Mouse (Mus musculus) hindbrain, embryonic 13.5 days (tissue): ENCODE data around the gene Dlgap1. TPM values are rescaled to one million over a fixed set of nuclear protein-coding genes. Genes with fewer than 3 reads are reported as not detected.
A peak's percentile ranks its signal among the peaks of the same experiment; 100 is the strongest.

Source experiments
- ATAC-seq: fragments of 200-750 bp; cut with Nextera tagmentation; 2 replicates; pipeline ENCODE4 v1.8.0; 2017; ENCODE audit warnings: moderate TSS enrichment; ENCODE audit not compliant: low FRiP score
- H3K27ac ChIP-seq: fragments of 300-500 bp; sonication (generic); 2 replicates; pipeline ENCODE4 v1.5.1; 2015; ENCODE audit warnings: inconsistent platforms, mild to moderate bottlenecking, moderate library complexity
- H3K27me3 ChIP-seq: fragments of 300-500 bp; sonication (generic); 2 replicates; pipeline ENCODE4 v1.6.1; 2015; ENCODE audit warnings: mild to moderate bottlenecking, inconsistent platforms
- H3K36me3 ChIP-seq: fragments of 300-500 bp; sonication (generic); 2 replicates; pipeline ENCODE4 v1.6.1; 2015; ENCODE audit warnings: mild to moderate bottlenecking, inconsistent platforms
- H3K4me1 ChIP-seq: fragments of 300-500 bp; sonication (generic); replicated peaks from 2 replicates; pipeline ENCODE4 v1.6.1; 2015; ENCODE audit warnings: inconsistent platforms
- H3K4me2 ChIP-seq: fragments of 300-500 bp; sonication (generic); 2 replicates; pipeline ENCODE4 v1.6.1; 2015; ENCODE audit warnings: inconsistent platforms, mild to moderate bottlenecking, moderate library complexity
- H3K4me3 ChIP-seq: fragments of 300-500 bp; sonication (generic); 2 replicates; pipeline ENCODE4 v1.5.1; 2015; ENCODE audit warnings: mild to moderate bottlenecking, inconsistent platforms
- H3K9ac ChIP-seq: fragments of 300-500 bp; sonication (generic); 2 replicates; pipeline ENCODE4 v1.6.1; 2015; ENCODE audit warnings: mild to moderate bottlenecking, inconsistent platforms
- H3K9me3 ChIP-seq: fragments of 300-500 bp; sonication (generic); 2 replicates; pipeline ENCODE4 v1.6.1; 2016; ENCODE audit warnings: inconsistent platforms
- WGBS: fragments of 180-500 bp; shearing (Covaris S2); methylation state at CpG from one replicate; pipeline ENCODE4 v1.1.7; 2015; 5-methylcytosine and 5-hydroxymethylcytosine counted together
- polyA plus RNA-seq: library from polyadenylated mRNA; unstranded; fragments of >200 nt; fragmentation: Nextera tagmentation; extraction: Ambion mirVana; gene quantifications from 2 replicates; pipeline ENCODE4 v1.2.1, GENCODE M21; 2015

The Dlgap1 gene
- polyA plus RNA-seq, 1 experiment from 2014 or later: 15.7 TPM

GRCm38 (mm10) chr17:70737424-70737823, 768.6 kb downstream of the Dlgap1 start:
- peak; percentile 53; the same call in 1 of the 2 replicates for ATAC-seq
- H3K27ac ChIP-seq: no peak overlapping the region
- H3K4me2 ChIP-seq: peak overlapping the region; percentile 53
- no peaks in the 10 kb centered on the region for H3K36me3 ChIP-seq
- WGBS: 6% methylated on average over 6 of the region's 6 CpGs
- no peak overlapping the region for H3K4me3 ChIP-seq
- peaks cover 17% of the 10 kb centered on the region for H3K4me1 ChIP-seq
- 0 out of 2 replicates have a peak overlapping the region, but pooled peaks have one; percentile 19 for H3K9ac ChIP-seq
- no peaks in the 10 kb centered on the region for H3K9me3 ChIP-seq
- no peaks in the 10 kb centered on the region for H3K27me3 ChIP-seq

DNA sequence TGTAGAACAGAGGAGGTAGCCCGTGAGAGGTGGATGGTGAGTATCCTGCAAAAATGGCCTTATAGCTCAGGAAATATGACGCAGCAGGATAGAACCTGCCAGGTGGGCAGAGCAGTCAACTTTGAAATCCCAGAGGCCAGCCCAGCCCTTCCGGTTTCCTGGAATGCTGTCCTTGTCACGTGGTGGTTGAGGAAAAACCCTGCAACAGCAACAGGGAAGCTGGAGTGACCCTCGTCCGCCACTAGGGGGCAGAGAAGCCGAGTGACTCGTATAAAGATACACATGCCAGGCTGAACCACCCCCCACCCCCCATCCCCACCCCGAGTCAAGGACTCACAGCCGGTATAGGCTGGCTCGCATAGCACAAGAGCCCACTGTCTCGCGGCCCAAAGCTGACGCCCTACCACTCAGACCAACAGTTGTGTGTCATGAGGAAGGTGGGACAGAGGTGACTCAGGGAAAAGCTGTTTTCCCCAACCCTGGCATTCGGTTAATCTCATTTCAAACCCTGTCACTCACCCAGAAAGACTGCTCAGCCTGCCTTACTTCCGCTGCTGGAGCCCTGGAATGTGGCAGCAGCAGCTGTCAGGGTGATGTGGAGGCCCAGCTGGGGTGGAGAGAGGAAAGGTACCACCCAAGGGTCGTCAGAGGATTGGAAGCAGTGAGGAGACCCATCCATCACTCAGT, 769.4 kb downstream of the Dlgap1 start:
- Histone ChIP-seq H3K4me2 (peak overlapping the region; percentile 53), H3K4me1 (peaks cover 17% of the 10 kb centered on the region), H3K9ac (peak overlapping the region; percentile 56), H3K4me3 (peak overlapping the region; percentile 25), H3K36me3 (no peaks in the 10 kb centered on the region), H3K9me3 (no peaks in the 10 kb centered on the region), H3K27me3 (no peaks in the 10 kb centered on the region), H3K27ac (peak overlapping the region; percentile 58; the same call in 1 of the 2 replicates)
- ATAC-seq: peak; percentile 89
- WGBS: 3% methylated on average over 17 of the region's 17 CpGs

- Histone ChIP-seq H3K4me1 (peaks cover 17% of the 10 kb centered on the region), H3K27ac (no peak overlapping the region), H3K9ac (no peak overlapping the region), H3K4me3 (no peak overlapping the region), H3K27me3 (no peaks in the 10 kb centered on the region), H3K4me2 (no peak overlapping the region), H3K36me3 (no peaks in the 10 kb centered on the region), H3K9me3 (no peaks in the 10 kb centered on the region)
- ATAC-seq: no peak
- 85% methylated on average over 6 of the region's 6 CpGs for WGBS
Observed at GRCm38 (mm10) chr17:70739346-70739745, 770.5 kb downstream of the Dlgap1 start.

DNA sequence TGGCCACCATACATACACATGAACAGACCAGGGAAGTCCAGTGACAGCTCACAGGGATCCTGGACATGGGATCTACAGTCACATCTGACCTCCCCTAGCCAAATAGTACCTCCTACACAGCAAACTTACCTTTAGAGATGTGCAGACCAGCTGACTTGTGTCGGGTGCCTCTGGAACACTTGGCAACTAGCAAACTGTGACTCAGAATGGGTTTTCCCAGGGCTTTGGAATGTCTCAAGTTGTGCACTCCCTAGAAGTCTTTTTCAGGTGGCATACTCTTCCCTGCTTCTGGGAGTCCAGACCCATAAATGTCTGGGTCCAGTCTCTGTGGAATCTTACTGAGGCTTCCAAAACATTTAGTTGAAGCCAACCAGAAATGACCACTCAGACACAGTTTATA, 772.8 kb downstream of the Dlgap1 start:
- H3K4me3 ChIP-seq: no peak overlapping the region
- peaks cover 5% of the 10 kb centered on the region; the same call in 1 of the 2 replicates for H3K27me3 ChIP-seq

GRCm38 (mm10) chr17:70744570-70745153, 775.8 kb downstream of the Dlgap1 start:
- 94% methylated on average over 5 of the region's 5 CpGs for WGBS
- Histone ChIP-seq H3K4me2 (no peak overlapping the region), H3K9ac (no peak overlapping the region), H3K4me3 (no peak overlapping the region), H3K27me3 (peaks cover 13% of the 10 kb centered on the region), H3K9me3 (no peaks in the 10 kb centered on the region), H3K4me1 (peaks cover 21% of the 10 kb centered on the region), H3K36me3 (no peaks in the 10 kb centered on the region), H3K27ac (no peak overlapping the region)
- no peak for ATAC-seq

More for the DNA sequence above, 772.8 kb downstream of the Dlgap1 start:
- no peak for ATAC-seq
- Histone ChIP-seq H3K27ac (no peak overlapping the region), H3K4me1 (peaks cover 21% of the 10 kb centered on the region), H3K9ac (no peak overlapping the region), H3K4me2 (no peak overlapping the region), H3K9me3 (no peaks in the 10 kb centered on the region), H3K36me3 (no peaks in the 10 kb centered on the region)
- WGBS: 93% methylated on average over 1 of the region's 1 CpGs

DNA sequence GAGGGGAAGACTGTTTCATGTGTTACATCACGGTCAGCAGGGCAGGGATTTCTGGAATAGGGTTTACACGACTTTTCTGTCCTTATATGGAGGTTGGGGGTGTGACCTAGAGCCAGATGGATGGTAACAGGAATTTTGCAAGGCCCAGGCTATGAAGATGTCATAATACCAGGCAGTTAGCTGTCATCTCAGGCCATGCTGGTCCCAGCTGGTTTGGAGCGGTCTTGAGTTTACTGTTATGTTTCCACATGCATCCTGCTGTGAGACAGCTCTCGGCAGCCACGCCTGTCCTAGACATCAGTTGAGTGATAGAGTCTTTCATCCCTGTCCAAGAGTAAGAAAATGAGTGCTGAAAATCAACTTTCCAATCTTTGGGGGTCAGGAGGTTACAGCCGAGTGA, 776.5 kb downstream of the Dlgap1 start:
- Histone ChIP-seq H3K4me2 (no peak overlapping the region), H3K4me3 (no peak overlapping the region), H3K27me3 (peaks cover 18% of the 10 kb centered on the region), H3K27ac (no peak overlapping the region), H3K36me3 (no peaks in the 10 kb centered on the region), H3K9me3 (no peaks in the 10 kb centered on the region), H3K9ac (no peak overlapping the region), H3K4me1 (peaks cover 21% of the 10 kb centered on the region)
- ATAC-seq: no peak
- 76% methylated on average over 6 of the region's 6 CpGs for WGBS

GRCm38 (mm10) chr17:70746379-70747079, 777.7 kb downstream of the Dlgap1 start:
- H3K4me2 ChIP-seq: no peak overlapping the region
- no peak for ATAC-seq
- H3K9ac ChIP-seq: no peak overlapping the region
- no peak overlapping the region for H3K27ac ChIP-seq
- peaks cover 23% of the 10 kb centered on the region for H3K27me3 ChIP-seq
- H3K9me3 ChIP-seq: no peaks in the 10 kb centered on the region
- H3K4me1 ChIP-seq: peaks cover 30% of the 10 kb centered on the region
- WGBS: 38% methylated on average over 9 of the region's 9 CpGs
- no peak overlapping the region for H3K4me3 ChIP-seq
- H3K36me3 ChIP-seq: no peaks in the 10 kb centered on the region

DNA sequence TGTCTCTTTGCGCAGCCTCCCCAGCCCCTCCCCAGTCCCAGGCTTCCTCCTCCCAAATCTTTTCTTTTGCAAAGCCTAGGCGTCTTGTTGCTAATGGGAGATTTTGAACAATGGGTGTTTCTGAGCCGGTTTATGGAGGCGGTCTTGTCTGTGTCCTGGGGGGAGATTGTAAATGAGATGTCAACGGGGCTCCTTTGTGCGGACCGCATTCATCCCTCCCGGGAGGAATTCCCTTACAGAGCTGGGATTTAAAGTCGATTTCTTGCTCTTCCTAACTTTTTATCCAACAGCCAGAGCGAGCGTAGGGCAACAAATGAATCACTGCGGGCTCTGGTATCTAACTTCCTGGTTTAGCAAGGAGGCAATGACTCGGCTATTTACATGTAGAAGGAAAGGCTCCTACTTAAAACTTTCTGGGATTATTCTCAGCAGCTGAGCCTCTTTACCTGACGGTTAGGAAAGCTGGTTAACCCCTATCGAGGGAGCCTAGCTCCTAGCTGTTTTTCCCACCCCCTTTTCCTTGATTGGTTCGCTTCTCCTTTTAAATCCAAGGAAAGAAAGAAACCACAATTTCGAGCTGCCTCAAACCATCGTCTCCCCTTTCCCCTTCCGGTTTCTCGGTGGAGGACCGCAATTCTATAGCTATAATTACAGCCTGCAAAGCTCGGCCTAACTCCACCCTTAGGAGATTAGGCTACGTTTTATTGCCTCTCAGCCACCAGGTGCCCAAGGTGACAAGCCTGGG, 779.0 kb downstream of the Dlgap1 start:
- H3K4me2 ChIP-seq: peak overlapping the region; percentile 54
- peaks cover 30% of the 10 kb centered on the region for H3K4me1 ChIP-seq
- no peaks in the 10 kb centered on the region for H3K9me3 ChIP-seq
- WGBS: under 1% methylated on average over 23 of the region's 23 CpGs
- peak; percentile 44; the same call in 1 of the 2 replicates for ATAC-seq
- H3K36me3 ChIP-seq: no peaks in the 10 kb centered on the region
- H3K4me3 ChIP-seq: peak overlapping the region; percentile 29
- H3K27ac ChIP-seq: peak overlapping the region; percentile 73
- peaks cover 29% of the 10 kb centered on the region for H3K27me3 ChIP-seq
- H3K9ac ChIP-seq: peak overlapping the region; percentile 7; the same call in 1 of the 2 replicates

GRCm38 (mm10) chr17:70748476-70748830, 779.6 kb downstream of the Dlgap1 start:
- no peak for ATAC-seq
- Histone ChIP-seq H3K4me3 (peak overlapping the region; percentile 29; the same call in 1 of the 2 replicates), H3K4me2 (peak overlapping the region; percentile 54), H3K27me3 (peaks cover 29% of the 10 kb centered on the region), H3K9me3 (no peaks in the 10 kb centered on the region), H3K36me3 (no peaks in the 10 kb centered on the region), H3K4me1 (peaks cover 30% of the 10 kb centered on the region), H3K9ac (0 out of 2 replicates have a peak overlapping the region, but pooled peaks have one; percentile 7), H3K27ac (peak overlapping the region; percentile 73)
- 10% methylated on average over 10 of the region's 10 CpGs for WGBS

GRCm38 (mm10) chr17:70748964-70749650, 780.2 kb downstream of the Dlgap1 start:
- no peak for ATAC-seq
- no peak overlapping the region for H3K4me2 ChIP-seq
- no peak overlapping the region for H3K4me3 ChIP-seq
- H3K27ac ChIP-seq: no peak overlapping the region
- H3K27me3 ChIP-seq: peaks cover 35% of the 10 kb centered on the region
- no peaks in the 10 kb centered on the region for H3K9me3 ChIP-seq
- 46% methylated on average over 7 of the region's 7 CpGs for WGBS
- no peak overlapping the region for H3K9ac ChIP-seq
- peaks cover 30% of the 10 kb centered on the region for H3K4me1 ChIP-seq
- H3K36me3 ChIP-seq: no peaks in the 10 kb centered on the region

DNA sequence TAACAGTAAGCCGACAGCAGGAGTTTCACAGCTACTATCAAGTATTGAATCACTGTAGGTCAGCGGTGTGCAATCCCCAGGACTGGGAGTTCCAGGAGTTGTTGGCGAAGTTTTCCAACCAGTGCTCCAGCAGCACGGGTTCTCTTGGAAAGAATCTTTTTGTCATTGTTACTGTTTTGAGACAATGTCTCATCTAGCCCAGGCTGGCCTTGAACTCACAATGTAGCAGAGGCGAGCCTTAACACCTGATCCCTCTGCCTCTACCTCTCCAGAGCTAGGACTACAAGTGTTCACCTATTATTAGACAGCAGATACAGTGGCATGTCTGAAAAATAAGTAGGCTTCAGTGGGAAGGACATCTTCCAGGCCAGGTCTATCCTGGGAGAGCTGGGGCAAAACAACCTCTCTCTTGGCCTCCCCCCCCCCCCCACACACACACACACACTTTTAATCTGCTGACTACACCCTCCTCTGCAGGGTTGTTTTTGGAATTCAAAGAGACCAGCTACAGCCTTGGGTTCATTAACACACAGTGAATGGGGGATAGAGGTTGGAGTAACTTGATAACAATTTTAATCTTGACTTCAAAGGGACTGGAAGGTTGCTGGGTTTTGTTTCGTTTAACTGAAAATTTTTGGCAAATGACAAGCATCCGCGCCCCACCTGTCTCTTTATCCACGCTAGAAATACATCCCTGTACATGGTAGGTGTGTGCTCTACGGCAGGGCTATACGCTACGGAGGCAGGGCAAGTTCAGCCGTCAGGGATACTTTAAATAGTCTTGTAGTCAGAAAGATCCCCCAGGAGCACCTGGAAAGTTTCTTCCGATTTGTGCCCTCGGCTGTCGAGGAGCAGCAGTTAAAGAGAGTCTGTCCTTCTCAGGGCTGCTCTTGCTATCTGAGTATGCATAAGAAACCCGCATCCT, 781.6 kb downstream of the Dlgap1 start:
- H3K4me2 ChIP-seq: peak overlapping the region; percentile 48
- peaks cover 38% of the 10 kb centered on the region for H3K4me1 ChIP-seq
- no peak overlapping the region for H3K9ac ChIP-seq
- H3K36me3 ChIP-seq: no peaks in the 10 kb centered on the region
- ATAC-seq: no peak
- H3K27me3 ChIP-seq: peaks cover 41% of the 10 kb centered on the region
- peak overlapping the region; percentile 26; the same call in 1 of the 2 replicates for H3K4me3 ChIP-seq
- no peaks in the 10 kb centered on the region for H3K9me3 ChIP-seq
- no peak overlapping the region for H3K27ac ChIP-seq
- 43% methylated on average over 17 of the region's 17 CpGs for WGBS
